Mouse (Mus musculus) C2C12 (cell line): ENCODE data around the gene Ciz1.

Source experiments
- CEBPB ChIP-seq: IDR thresholded peaks from one replicate; pipeline ENCODE4 v1.6.1; 2011; ENCODE audit warnings: low read depth, mild to moderate bottlenecking, control low read depth, moderate library complexity
- CTCF ChIP-seq: IDR thresholded peaks from one replicate; pipeline ENCODE4 v1.5.1; 2011; ENCODE audit not compliant: control insufficient read depth, insufficient read depth, insufficient read length
- MAX ChIP-seq: IDR thresholded peaks from one replicate; pipeline ENCODE4 v1.6.1; 2011; ENCODE audit warnings: mild to moderate bottlenecking, control low read depth
- MYOD1 ChIP-seq: IDR thresholded peaks from one replicate; pipeline ENCODE4 v1.6.1; 2011; ENCODE audit warnings: low read depth; ENCODE audit not compliant: control insufficient read depth, insufficient read length
- USF1 ChIP-seq: IDR thresholded peaks from one replicate; pipeline ENCODE4 v1.6.1; 2011; ENCODE audit warnings: low read depth, mild to moderate bottlenecking, control low read depth, moderate library complexity

- TF ChIP-seq CTCF (peak; percentile 70), USF1 (no peak), CEBPB (no peak), MAX (no peak), MYOD1 (no peak)
Observed at GRCm38 (mm10) chr2:32304145-32304832, 47.8 kb upstream of the Ciz1 start.
